Mouse (Mus musculus): ENCODE data around the gene Tia1.

Gene Tia1

GRCm38 (mm10) chr6:86475462-86476167, 71.6 kb downstream of the Tia1 start:
- CTCF ChIA-PET, result interaction anchor here in 3 of 4 experiments (0.6 to 1.7 kb wide), 4 partner anchors 10 to 44 kb away, joined by 3 to 8 read pairs (median 6); no protein-coding TSS in a partner anchor
- POLR2A ChIA-PET, result interaction anchor here (0.5 to 18.2 kb wide), 38 partner anchors 7 to 186 kb away, joined by 3 to 335 read pairs (median 6); partner anchors contain the start of genes Pcbp1 (in 3 of the 4), C87436 (in 2 of the 4), Snrpg (in 2 of the 4) and Pcyox1 (in 1 of the 4)

- ChIA-PET POLR2A (interaction anchor here (0.9 to 18.2 kb wide), 18 partner anchors 8 to 106 kb away, joined by 3 to 335 read pairs (median 10); partner anchors contain the start of genes C87436 (in 2 of the 4) and Pcbp1 (in 2 of the 4)), CTCF (interaction anchor here in 2 of 4 experiments (0.7 to 1.4 kb wide), 3 partner anchors 11 to 123 kb away, joined by 3 to 7 read pairs (median 5); no protein-coding TSS in a partner anchor)
Observed at GRCm38 (mm10) chr6:86476931-86477330, 72.9 kb downstream of the Tia1 start.

DNA sequence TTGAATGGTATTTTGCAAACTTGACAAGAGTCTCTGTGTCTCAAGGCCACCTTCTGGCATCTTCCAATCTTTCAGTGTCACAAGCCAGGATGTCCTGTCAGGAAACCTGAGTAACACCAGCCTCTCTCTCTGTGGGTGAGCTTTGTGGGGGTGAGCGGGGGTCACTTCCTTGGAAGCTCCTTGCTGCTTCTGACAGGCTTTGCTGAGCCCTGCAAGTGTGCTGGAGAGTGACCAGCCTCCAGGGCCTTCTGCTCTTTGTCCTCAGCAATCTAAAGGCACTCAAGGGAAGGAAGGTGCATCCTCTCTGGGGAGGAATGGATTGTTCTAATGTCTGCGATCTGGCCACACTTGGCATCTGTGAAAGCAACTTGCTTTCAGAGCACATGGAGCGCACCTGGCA, 75.3 kb downstream of the Tia1 start:
- CTCF ChIA-PET, result no interaction called here
- POLR2A ChIA-PET, result interaction anchor here in 3 of 4 experiments (1.2 to 18.2 kb wide), 9 partner anchors 6 to 76 kb away, joined by 3 to 335 read pairs (median 104); partner anchors contain the start of genes Pcbp1 (in 2 of the 3) and Tia1 (in 1 of the 3)

GRCm38 (mm10) chr6:86479816-86480188, 75.8 kb downstream of the Tia1 start:
- POLR2A ChIA-PET, result interaction anchor here in 3 of 4 experiments (1.2 to 18.2 kb wide), 12 partner anchors 5 to 76 kb away, joined by 3 to 335 read pairs (median 66); partner anchors contain the start of genes Pcbp1 (in 2 of the 3) and Tia1 (in 1 of the 3)
- CTCF ChIA-PET, result interaction anchor here in 1 of 4 experiments (0.6 kb wide), 1 partner anchor 14 kb away, joined by 3 read pairs; no protein-coding TSS in a partner anchor

DNA sequence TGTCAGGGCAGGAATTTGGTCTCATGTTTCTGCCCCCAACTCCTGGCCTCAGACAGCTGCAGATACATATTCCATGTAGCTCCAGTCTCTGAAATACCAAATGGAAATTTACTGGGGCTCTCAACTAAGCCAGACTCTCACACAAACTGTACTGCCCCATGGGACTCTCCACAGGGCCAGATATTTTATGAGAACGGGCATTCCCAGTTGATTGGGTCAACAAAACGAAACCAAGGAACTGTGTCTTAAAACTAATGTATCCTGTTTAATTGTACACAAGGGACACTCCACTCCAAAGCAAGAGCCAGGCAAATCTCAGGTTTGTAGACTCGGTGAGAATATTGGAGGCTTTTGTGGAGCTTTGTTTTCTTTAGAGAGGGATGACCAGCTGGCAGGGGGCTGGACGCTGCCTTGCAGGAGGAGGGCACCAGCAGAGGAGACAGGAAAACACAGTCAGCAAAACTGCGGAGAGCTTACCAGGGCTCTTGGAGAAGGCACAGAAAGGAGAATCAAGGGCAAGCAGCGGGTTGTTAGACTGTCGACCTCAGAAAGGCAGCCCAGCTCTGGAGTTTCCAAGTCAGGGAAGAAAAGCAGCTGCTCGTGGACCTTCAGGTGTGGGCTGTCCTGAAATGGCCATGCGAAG, 76.3 kb downstream of the Tia1 start:
- ChIA-PET CTCF (interaction anchor here in 2 of 4 experiments (0.6 kb wide), 2 partner anchors 13 to 58 kb away, joined by 3 read pairs; no protein-coding TSS in a partner anchor), POLR2A (interaction anchor here (0.6 to 18.2 kb wide), 20 partner anchors 5 to 100 kb away, joined by 3 to 319 read pairs (median 4); partner anchors contain the start of genes Pcbp1 (in 2 of the 4), C87436 (in 1 of the 4) and Tia1 (in 1 of the 4))

DNA sequence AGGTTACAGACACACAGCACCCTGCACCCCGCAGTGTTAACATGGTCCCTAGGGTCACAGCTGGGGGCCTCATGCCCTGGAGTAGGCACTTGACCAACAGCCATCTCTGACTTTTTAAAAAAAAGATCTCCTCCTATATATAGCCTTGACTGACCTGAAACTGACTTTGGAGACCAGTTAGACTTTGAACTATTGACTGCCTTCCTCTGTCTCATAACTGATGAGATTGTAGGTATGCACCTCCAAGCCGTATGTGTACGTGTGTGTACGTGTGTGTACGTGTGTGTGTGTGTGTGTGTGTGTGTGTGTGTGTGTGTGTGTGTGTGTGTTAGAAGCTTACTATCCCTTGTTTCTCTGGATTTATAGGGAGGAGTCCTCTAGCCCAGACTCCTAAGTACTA, 77.9 kb downstream of the Tia1 start:
- ChIA-PET POLR2A (interaction anchor here (0.6 to 18.6 kb wide), 16 partner anchors 7 to 205 kb away, joined by 3 to 335 read pairs (median 4); partner anchors contain the start of gene Pcbp1 (in 1 of the 4)), CTCF (no interaction called here)
